Mouse (Mus musculus): ENCODE data around the gene 2900011O08Rik.

The 2900011O08Rik gene

GRCm38 (mm10) chr16:14070471-14071169 is 84.2 kb downstream of the 2900011O08Rik start:
- no peak for DNase-seq

GRCm38 (mm10) chr16:14082925-14083324 is 96.5 kb downstream of the 2900011O08Rik start:
- no peak for DNase-seq

- no peak for DNase-seq
Measured at GRCm38 (mm10) chr16:14088249-14088648, 101.8 kb downstream of the 2900011O08Rik start.

- no peak for DNase-seq
Measured at GRCm38 (mm10) chr16:14089296-14089695, 102.9 kb downstream of the 2900011O08Rik start.

- no peak for DNase-seq
Measured at GRCm38 (mm10) chr16:14091771-14092170, 105.4 kb downstream of the 2900011O08Rik start.

GRCm38 (mm10) chr16:14105891-14106290 is 119.5 kb downstream of the 2900011O08Rik start:
- peak; percentile 20 for DNase-seq

GRCm38 (mm10) chr16:14109651-14110230 is 123.3 kb downstream of the 2900011O08Rik start:
- DNase-seq: no peak

GRCm38 (mm10) chr16:14110922-14111321 is 124.5 kb downstream of the 2900011O08Rik start:
- DNase-seq: no peak

GRCm38 (mm10) chr16:14112133-14112532 is 125.7 kb downstream of the 2900011O08Rik start:
- DNase-seq: no peak

GRCm38 (mm10) chr16:14112742-14113141 is 126.3 kb downstream of the 2900011O08Rik start:
- DNase-seq: no peak

- no peak for DNase-seq
Measured at GRCm38 (mm10) chr16:14117299-14117698, 130.9 kb downstream of the 2900011O08Rik start.

GRCm38 (mm10) chr16:14120941-14121340 is 134.5 kb downstream of the 2900011O08Rik start:
- DNase-seq: no peak

GRCm38 (mm10) chr16:14121563-14121962 is 135.2 kb downstream of the 2900011O08Rik start:
- DNase-seq: no peak

- no peak for DNase-seq
Measured at GRCm38 (mm10) chr16:14122586-14122985, 136.2 kb downstream of the 2900011O08Rik start.

GRCm38 (mm10) chr16:14123901-14124300 is 137.5 kb downstream of the 2900011O08Rik start:
- no peak for DNase-seq

GRCm38 (mm10) chr16:14124709-14125108 is 138.3 kb downstream of the 2900011O08Rik start:
- no peak for DNase-seq

GRCm38 (mm10) chr16:14125253-14125652 is 138.8 kb downstream of the 2900011O08Rik start:
- no peak for DNase-seq

GRCm38 (mm10) chr16:14128977-14129376 is 142.6 kb downstream of the 2900011O08Rik start:
- no peak for DNase-seq

- no peak for DNase-seq
Measured at GRCm38 (mm10) chr16:14130796-14131195, 144.4 kb downstream of the 2900011O08Rik start.

GRCm38 (mm10) chr16:14131376-14131775 is 145.0 kb downstream of the 2900011O08Rik start:
- DNase-seq: no peak

GRCm38 (mm10) chr16:14131838-14132237 is 145.4 kb downstream of the 2900011O08Rik start:
- DNase-seq: no peak

GRCm38 (mm10) chr16:14135014-14135413 is 148.6 kb downstream of the 2900011O08Rik start:
- no peak for DNase-seq

- no peak for DNase-seq
Measured at GRCm38 (mm10) chr16:14137976-14138561, 151.7 kb downstream of the 2900011O08Rik start.

- no peak for DNase-seq
Measured at GRCm38 (mm10) chr16:14139106-14139505, 152.7 kb downstream of the 2900011O08Rik start.

Data from right cerebral cortex, adult 18-20 months (tissue).